Mouse (Mus musculus) liver, embryonic 13.5 days (tissue): ENCODE measurements around the gene Nrxn1. TPM values are rescaled to one million over a fixed set of nuclear protein-coding genes. Genes with fewer than 3 reads are reported as not detected.

ENCODE experiments used
- ATAC-seq: fragments of 200-750 bp; cut with Nextera tagmentation; 2 replicates; pipeline ENCODE4 v1.8.0; 2017; ENCODE audit warnings: low read depth, mild to moderate bottlenecking, moderate number of reproducible peaks, moderate library complexity
- DNase-seq: peaks from one replicate; pipeline ENCODE4 v3.0.0; 2022
- H3K27ac ChIP-seq: fragments of 300-500 bp; sonication (generic); 2 replicates; pipeline ENCODE4 v1.5.1; 2015; ENCODE audit warnings: moderate library complexity, mild to moderate bottlenecking, inconsistent platforms
- H3K27me3 ChIP-seq: fragments of 300-500 bp; sonication (generic); 2 replicates; pipeline ENCODE4 v1.6.1; 2015; ENCODE audit warnings: mild to moderate bottlenecking, inconsistent platforms
- H3K36me3 ChIP-seq: fragments of 300-500 bp; sonication (generic); 2 replicates; pipeline ENCODE4 v1.6.1; 2015; ENCODE audit warnings: mild to moderate bottlenecking, inconsistent platforms
- H3K4me1 ChIP-seq: fragments of 300-500 bp; sonication (generic); replicated peaks from 2 replicates; pipeline ENCODE4 v1.6.1; 2015; ENCODE audit warnings: inconsistent platforms
- H3K4me2 ChIP-seq: fragments of 300-500 bp; sonication (generic); 2 replicates; pipeline ENCODE4 v1.6.1; 2015; ENCODE audit warnings: inconsistent platforms, mild to moderate bottlenecking, moderate library complexity
- H3K4me3 ChIP-seq: fragments of 300-500 bp; sonication (generic); replicated peaks from 2 replicates; pipeline ENCODE4 v1.5.1; 2015; ENCODE audit warnings: mild to moderate bottlenecking, inconsistent platforms
- H3K9ac ChIP-seq: fragments of 300-500 bp; sonication (generic); 2 replicates; pipeline ENCODE4 v1.6.1; 2015; ENCODE audit warnings: mild to moderate bottlenecking, inconsistent platforms
- H3K9me3 ChIP-seq: fragments of 300-500 bp; sonication (generic); replicated peaks from 2 replicates; pipeline ENCODE4 v1.6.1; 2016; ENCODE audit warnings: inconsistent platforms
- WGBS: fragments of 180-500 bp; shearing (Covaris S2); methylation state at CpG from one replicate; pipeline ENCODE4 v1.1.7; 2015; ENCODE audit not compliant: insufficient replicate concordance; 5-methylcytosine and 5-hydroxymethylcytosine counted together
- microRNA-seq: library from miRNA; unstranded; fragments of <30 nt; microRNA quantifications from one replicate; pipeline ENCODE4, GENCODE M21; 2016
- polyA plus RNA-seq: library from polyadenylated mRNA; unstranded; fragments of >200 nt; fragmentation: Nextera tagmentation; extraction: Ambion mirVana; gene quantifications from 2 replicates; pipeline ENCODE4 v1.2.1, GENCODE M21; 2015

Gene Nrxn1
- polyA plus RNA-seq, 1 experiment from 2014 or later, result 0.51 TPM

DNA sequence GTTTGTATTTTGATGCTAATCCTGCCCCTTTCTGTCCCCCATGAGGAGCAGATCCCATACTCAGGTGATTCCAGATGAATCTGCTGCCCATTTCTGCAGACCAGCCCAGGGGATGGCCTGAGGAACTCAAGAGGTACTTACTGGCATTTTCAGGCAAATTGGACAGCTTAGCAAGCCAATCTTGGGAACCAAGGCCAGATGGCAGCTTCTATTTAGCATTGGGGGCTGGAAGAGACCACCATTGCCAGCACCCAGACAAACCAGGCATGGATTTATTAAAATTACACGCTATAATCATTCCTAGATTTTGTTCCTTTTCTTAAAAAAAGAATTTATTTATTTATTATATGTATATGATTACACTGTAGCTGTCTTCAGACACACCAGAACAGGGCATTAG lies 1076.2 kb downstream of the Nrxn1 start:
- Histone ChIP-seq H3K4me3 (no peak overlapping the region), H3K4me1 (no peaks in the 10 kb centered on the region), H3K9ac (no peak overlapping the region), H3K9me3 (0 out of 2 replicates have a peak, but pooled peaks cover 3% of the 10 kb centered on the region), H3K27ac (no peak overlapping the region), H3K27me3 (no peaks in the 10 kb centered on the region), H3K36me3 (no peaks in the 10 kb centered on the region), H3K4me2 (no peak overlapping the region)
- DNase-seq (no peak), ATAC-seq (no peak)
- 36% methylated on average over 1 of the region's 1 CpGs for WGBS

DNA sequence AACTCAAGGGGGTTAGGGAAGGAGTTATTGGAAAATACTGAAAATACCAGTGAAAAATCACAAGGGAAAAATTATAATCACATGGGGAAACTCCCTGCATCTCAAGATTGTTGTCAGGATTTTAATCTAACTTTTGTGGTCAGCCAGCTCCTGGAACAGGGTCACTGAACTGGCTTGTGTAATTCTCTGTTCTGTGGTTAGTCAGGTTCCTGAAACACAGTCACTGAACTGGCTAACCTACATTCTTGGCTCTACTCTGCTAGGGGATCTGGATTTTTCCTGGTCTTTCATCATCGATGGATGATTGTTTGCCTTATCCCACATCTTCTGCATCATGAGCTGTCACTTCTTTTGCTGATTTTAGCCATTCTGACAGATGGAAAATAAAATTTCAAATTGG lies 1081.1 kb downstream of the Nrxn1 start:
- Histone ChIP-seq H3K27me3 (no peaks in the 10 kb centered on the region), H3K9ac (no peak overlapping the region), H3K4me1 (no peaks in the 10 kb centered on the region), H3K36me3 (no peaks in the 10 kb centered on the region), H3K27ac (no peak overlapping the region), H3K4me2 (no peak overlapping the region), H3K4me3 (no peak overlapping the region), H3K9me3 (0 out of 2 replicates have a peak, but pooled peaks cover 3% of the 10 kb centered on the region)
- ATAC-seq (no peak), DNase-seq (no peak)
- 60% methylated on average over 1 of the region's 1 CpGs for WGBS

DNA sequence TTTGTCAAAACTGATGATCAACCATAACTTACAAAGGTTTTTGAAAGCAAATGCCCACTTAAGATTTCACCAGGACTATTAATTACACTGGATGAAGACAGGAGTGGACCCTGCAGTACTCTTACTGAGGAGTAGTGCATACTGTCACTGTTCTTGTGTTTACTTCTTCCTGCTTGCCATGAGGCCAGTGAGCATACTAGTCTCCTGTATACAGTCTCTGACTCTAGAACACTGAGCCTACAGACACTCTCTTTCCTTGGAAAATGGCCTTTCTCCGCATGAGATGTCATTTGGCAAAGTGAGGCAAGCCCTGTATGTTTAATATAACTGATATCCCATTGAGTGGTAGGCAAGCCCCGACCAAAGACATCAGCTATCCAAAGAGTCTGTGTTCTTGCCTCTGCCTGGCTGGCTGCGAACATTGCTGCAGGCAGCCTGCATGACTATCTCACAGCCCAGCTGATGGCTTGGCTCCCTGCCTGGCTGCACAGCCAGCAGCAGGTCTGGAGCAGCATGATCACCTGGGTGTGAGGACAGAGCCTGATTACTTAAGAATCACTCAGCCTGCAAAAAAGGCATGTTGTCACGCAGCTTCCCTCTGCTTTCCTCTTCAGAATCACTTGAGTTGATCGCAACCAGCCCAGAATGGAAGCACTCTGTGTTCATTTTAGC lies 1085.3 kb downstream of the Nrxn1 start:
- H3K9ac ChIP-seq, result no peak overlapping the region
- no peaks in the 10 kb centered on the region for H3K4me1 ChIP-seq
- no peaks in the 10 kb centered on the region for H3K9me3 ChIP-seq
- no peaks in the 10 kb centered on the region for H3K36me3 ChIP-seq
- ATAC-seq (no peak), DNase-seq (no peak)
- H3K4me3 ChIP-seq, result no peak overlapping the region
- 45% methylated on average over 5 of the region's 5 CpGs for WGBS
- H3K4me2 ChIP-seq, result no peak overlapping the region
- H3K27ac ChIP-seq, result no peak overlapping the region
- H3K27me3 ChIP-seq, result no peaks in the 10 kb centered on the region

DNA sequence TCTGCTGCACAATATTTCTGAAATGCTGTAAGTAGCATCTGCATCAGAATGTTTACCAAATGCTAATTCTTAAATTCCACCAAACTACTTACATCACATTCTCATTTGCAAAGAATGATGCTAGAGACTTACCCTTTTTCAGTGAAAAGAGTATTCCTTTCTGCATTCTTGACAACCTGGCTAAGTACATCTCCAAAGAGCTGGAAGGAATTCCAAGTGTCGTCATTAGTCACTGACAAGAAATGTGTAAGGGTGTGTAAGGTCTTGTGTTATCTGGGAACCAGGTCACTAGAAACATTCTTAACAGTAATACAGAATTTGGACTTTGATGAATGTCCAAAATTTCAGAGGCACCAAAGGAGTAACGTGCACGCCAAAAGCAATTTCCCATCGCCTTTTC lies 1102.2 kb downstream of the Nrxn1 start:
- no peak overlapping the region for H3K27ac ChIP-seq
- no peaks in the 10 kb centered on the region for H3K36me3 ChIP-seq
- H3K27me3 ChIP-seq, result no peaks in the 10 kb centered on the region
- DNase-seq, result no peak
- no peak overlapping the region for H3K4me3 ChIP-seq
- no peak overlapping the region for H3K9ac ChIP-seq
- WGBS, result 75% methylated on average over 4 of the region's 4 CpGs
- no peaks in the 10 kb centered on the region for H3K4me1 ChIP-seq
- no peak for ATAC-seq
- H3K9me3 ChIP-seq, result no peaks in the 10 kb centered on the region
- H3K4me2 ChIP-seq, result no peak overlapping the region

Small RNA genes within 50 kb of the gene (microRNA-seq; reads per million reads assigned to microRNA genes)
- not detected for gene Gm24510
- gene Gm27475, result not detected
- gene Gm47307, result not detected
